Mouse (Mus musculus) B cell, adult 2 months (primary cell): ENCODE data around the gene Olfr109.

ENCODE experiments used
- DNase-seq, 2 experiments: peaks; one replicate each; pipeline ENCODE4 v3.0.0; 2022

Olfr109 gene

DNA sequence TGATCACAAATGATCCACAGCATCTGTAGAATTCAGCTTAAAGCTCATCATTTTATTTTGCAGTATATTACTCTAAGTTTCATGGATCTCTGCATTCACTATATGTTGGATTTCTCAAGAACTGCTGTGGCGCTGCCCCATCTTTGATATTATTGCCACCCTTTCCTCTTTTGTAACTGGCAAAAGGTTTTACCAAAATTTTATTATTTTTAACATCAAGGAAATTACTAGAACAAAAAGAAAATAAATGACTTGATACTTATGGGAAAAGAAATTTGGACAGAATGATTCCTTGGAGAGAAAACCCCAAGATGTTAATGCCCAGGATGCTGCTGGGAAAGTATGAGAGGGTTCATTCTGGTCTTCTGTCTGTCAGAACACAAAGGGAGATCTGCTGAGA is at the start of gene Olfr109:
Olfr109 (plus strand) TSS at position 301 of the 400 bp plus-strand sequence.
- no peak for DNase-seq

DNA sequence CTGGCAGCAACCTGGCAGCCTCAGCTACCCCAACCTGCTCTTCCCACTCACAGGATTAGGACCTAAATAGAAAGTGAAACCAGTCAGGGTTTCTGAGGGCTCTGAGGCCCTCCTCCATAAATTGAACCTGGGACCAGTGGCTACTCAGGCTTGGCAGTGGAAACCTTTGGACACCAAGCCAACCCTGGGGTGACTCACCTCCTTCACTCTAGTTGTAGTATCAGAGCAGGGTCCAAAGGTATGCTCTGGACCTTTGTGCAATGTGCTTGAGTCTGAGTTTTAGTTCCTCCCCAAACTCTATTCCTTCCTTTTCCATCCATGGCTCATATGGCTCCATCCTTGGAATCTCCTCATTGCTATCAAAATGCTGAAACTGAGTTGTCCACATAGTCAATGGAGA is 45.3 kb upstream of the Olfr109 start:
- no peak for DNase-seq

DNA sequence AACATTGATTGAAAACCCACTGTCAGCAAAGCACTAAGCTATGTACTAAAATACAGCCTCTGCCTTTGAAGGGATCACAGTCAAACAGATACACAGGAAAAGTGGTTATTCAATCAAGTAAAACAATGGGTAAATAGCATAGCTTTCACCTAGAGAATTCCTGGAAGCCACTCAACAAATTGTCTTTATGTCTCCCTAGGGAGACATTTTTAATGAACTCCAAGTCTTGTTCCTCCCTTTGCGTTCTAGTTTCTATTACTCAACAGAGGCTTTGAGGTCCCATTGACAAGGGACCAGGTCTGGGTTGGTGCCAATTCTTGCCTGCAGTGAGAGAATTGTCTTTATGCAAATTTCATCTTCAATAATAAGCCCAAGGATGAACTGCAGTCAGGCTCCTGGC is 13.5 kb upstream of the Olfr109 start, which contains the start of gene Olfr108:
Olfr108 (plus strand) TSS at position 301 of the 400 bp plus-strand sequence.
- no peak for DNase-seq

DNA sequence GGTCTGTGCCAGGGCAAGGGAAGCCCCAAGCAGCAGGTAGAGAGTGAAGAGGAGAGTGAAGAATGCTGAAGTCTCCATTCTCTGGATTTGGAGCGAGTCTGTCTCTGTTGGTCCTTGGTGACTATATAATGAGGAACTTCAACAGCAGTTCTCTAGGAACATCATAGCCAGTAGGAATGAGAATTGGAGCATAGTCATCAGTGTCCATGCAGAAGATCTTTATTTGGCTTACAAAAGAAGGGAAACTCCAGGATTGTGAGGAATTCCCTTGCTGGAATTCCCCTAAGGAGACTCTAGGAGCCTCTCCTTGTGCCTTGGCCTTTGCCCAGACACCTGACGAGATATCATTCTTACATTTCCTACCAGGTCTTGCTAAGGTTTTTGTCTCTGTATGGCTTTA is 24.7 kb downstream of the Olfr109 start, which contains the start of gene H2-M2:
H2-M2 (minus strand) TSS at position 101 of the 400 bp plus-strand sequence.
- DNase-seq = no peak

DNA sequence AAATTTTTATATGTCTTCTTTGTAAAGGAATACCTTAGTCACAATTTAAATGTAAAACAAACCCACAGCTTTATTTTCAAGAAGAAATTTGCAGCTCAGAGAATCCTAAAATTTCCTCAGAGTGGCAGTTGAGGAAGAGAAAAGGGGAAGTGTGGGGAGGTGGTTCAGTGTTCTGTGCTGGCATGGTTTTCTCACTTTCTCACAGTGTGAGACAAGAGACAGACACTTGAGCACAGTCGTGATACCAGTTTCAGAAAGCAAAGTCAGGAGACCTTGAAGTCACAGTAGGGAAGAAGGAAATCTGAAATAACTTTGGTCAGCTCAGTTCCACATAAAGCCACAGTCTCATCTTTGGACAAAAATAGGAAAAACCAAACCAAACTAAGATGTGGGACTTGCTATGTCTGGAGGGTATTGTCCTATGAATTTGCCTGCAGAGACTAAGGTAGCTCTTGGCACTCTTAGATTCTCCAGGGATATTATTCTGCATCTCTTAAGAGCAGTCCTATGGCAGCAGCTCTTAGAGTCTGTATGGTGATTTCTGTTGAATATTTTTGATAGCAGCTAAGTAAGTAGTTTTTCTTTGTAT is 33.3 kb downstream of the Olfr109 start, which contains the start of gene Olfr110:
Olfr110 (plus strand) TSS at position 539 of the 589 bp plus-strand sequence.
- DNase-seq = no peak

DNA sequence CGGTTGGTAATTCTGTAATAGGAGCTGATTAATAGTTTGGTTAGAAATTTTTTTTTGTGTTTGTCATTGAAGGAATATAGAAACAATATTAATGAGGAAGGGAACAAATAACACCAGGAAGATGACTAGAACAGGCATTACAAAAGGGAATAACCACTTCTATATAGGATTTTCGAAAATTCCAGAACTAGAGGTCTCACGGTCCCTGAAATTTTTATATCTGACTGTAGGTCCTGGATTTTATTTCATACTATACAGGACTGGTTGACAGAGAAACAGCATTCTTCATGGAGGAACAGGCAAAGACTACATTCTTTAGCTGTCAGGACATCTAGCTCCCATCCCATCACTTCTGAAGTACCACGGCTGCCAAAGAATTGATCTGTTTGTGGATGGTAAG is 49.0 kb downstream of the Olfr109 start, which contains the start of gene Olfr111:
Olfr111 (plus strand) TSS at position 301 of the 400 bp plus-strand sequence.
- no peak for DNase-seq
